Mouse (Mus musculus) brain, embryonic 14.5 days (tissue): ENCODE results near the gene 4933402D24Rik. TPM values are rescaled to one million over a fixed set of nuclear protein-coding genes. Genes with fewer than 3 reads are reported as not detected.

Source experiments
- DNase-seq: peaks from one replicate; pipeline ENCODE4 v3.0.0-alpha.2; 2011; ENCODE audit warnings: low read depth
- CTCF ChIP-seq: fragments of 200-500 bp; IDR thresholded peaks from 2 replicates; pipeline ENCODE4 v1.5.1; 2012; ENCODE audit warnings: inconsistent platforms, mild to moderate bottlenecking, moderate library complexity, borderline replicate concordance; ENCODE audit not compliant: insufficient read depth, insufficient read length; ENCODE audit errors: extremely low read depth
- POLR2A ChIP-seq: fragments of 200-500 bp; IDR thresholded peaks from 2 replicates; pipeline ENCODE4 v1.6.1; 2012; ENCODE audit warnings: mild to moderate bottlenecking, inconsistent platforms, borderline replicate concordance; ENCODE audit not compliant: poor library complexity, insufficient read depth, insufficient read length, severe bottlenecking; ENCODE audit errors: extremely low read depth
- polyA plus RNA-seq: library from polyadenylated mRNA; depleted of rRNA; stranded (reverse); fragments of >200 nt; gene quantifications from 2 replicates; pipeline ENCODE4 v1.2.3, GENCODE M21; 2012; rRNA removed

The 4933402D24Rik gene
- polyA plus RNA-seq, 1 experiment, result 0.08 TPM

GRCm38 (mm10) chr1:63708876-63709275 lies 60.2 kb downstream of the 4933402D24Rik start:
- DNase-seq, result no peak
- no peak for TF ChIP-seq CTCF
- no peak for TF ChIP-seq POLR2A

- DNase-seq, result peak; percentile 31
- TF ChIP-seq CTCF (no peak), POLR2A (no peak)
Measured at GRCm38 (mm10) chr1:63705733-63706132, 63.3 kb downstream of the 4933402D24Rik start.

Other genes starting within 250 kb of the 4933402D24Rik start
- gene Gm39653, start 153.3 kb downstream of the 4933402D24Rik start, polyA plus RNA-seq, result not detected in 2 replicates
- 0.01 and 0.10 TPM in 2 replicates for gene Dytn, start 82.3 kb downstream of the 4933402D24Rik start, polyA plus RNA-seq
- gene Mdh1b, start 38.9 kb downstream of the 4933402D24Rik start, polyA plus RNA-seq, result 0.20 and 0.53 TPM in 2 replicates
- 17.1 TPM in 2 replicates for gene Fastkd2, start 38.7 kb downstream of the 4933402D24Rik start, polyA plus RNA-seq